Mouse (Mus musculus): ENCODE measurements at regions not wholly inside any gene's neighbourhood (a gene's known extent, or its start where the extent isn't known, plus 50 kb on each side); places are given as distances from the start of the nearest gene placed in this dataset.

DNA sequence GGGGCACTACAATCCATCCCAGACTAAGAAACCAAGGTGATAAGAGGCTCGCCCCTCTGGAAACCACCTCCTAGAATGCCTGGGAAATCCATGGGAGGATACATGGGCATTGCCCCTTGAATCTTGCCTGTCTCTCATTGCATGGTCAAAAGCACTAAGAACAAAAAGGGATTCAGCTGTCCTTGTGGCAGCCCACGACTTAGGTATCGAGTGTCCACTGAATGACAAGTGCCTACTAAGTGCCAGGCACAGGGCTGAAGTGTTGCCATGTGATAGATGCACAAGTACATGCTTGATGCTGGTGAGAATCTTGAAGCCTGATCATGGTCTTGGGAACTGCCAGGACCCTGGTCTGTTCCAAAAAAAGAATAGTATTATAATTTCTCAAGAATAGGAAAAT is 371.9 kb downstream of the Osr1 start:
- no peaks in the 10 kb centered on the region for H3K36me3 ChIP-seq (ENCODE audit: control insufficient read depth, insufficient read depth)
- TF ChIP-seq POLR2A (IDR thresholded peaks at IDR 0.05; ENCODE audit: insufficient read length, low read depth): no peak
- TF ChIP-seq MYOD1 (IDR thresholded peaks at IDR 0.05; ENCODE audit: control insufficient read depth in 1 of 3, insufficient read length in 2 of 3, low read depth in 2 of 3): peak in 2 of 3 experiments; percentile 67 to 85
- TF ChIP-seq SRF (IDR thresholded peaks at IDR 0.05; ENCODE audit: control insufficient read depth, insufficient read length, low read depth): no peak
- TF ChIP-seq MAX (IDR thresholded peaks at IDR 0.05; ENCODE audit: low read depth): no peak
- no peak for TF ChIP-seq TCF3 (IDR thresholded peaks at IDR 0.05; ENCODE audit: insufficient read length, low read depth)
- no peak for TF ChIP-seq USF1 (IDR thresholded peaks at IDR 0.05; ENCODE audit: low read depth)
- TF ChIP-seq MYOG (IDR thresholded peaks at IDR 0.05; ENCODE audit: control insufficient read depth in 1 of 3, insufficient read depth in 1 of 3, insufficient read length in 2 of 3, low read depth in 2 of 3): peak; percentile 44 to 91 (median 62)
- no peak for TF ChIP-seq CEBPB (IDR thresholded peaks at IDR 0.05; ENCODE audit: insufficient read depth, poor library complexity, severe bottlenecking)
- no peak for TF ChIP-seq REST (IDR thresholded peaks at IDR 0.05; ENCODE audit: insufficient read depth, insufficient read length)
- TF ChIP-seq TCF12 (IDR thresholded peaks at IDR 0.05; ENCODE audit: insufficient read depth, poor library complexity, severe bottlenecking): no peak
- no peak for TF ChIP-seq E2F4 (IDR thresholded peaks at IDR 0.05; ENCODE audit: insufficient read depth)
- no peak for TF ChIP-seq POLR2AphosphoS2 (IDR thresholded peaks at IDR 0.05; ENCODE audit: insufficient read length, low read depth)
- no peaks in the 10 kb centered on the region for H3K27me3 ChIP-seq (ENCODE audit: control insufficient read depth, insufficient read depth, insufficient read length)
- H3K79me2 ChIP-seq (ENCODE audit: control insufficient read depth, insufficient read depth): no peaks in the 10 kb centered on the region
- no peak overlapping the region for H3K4me2 ChIP-seq (ENCODE audit: low read depth)
- H3K4me3 ChIP-seq: no peak overlapping the region
- H3ac ChIP-seq (ENCODE audit: control insufficient read depth, insufficient read length): no peak overlapping the region

DNA sequence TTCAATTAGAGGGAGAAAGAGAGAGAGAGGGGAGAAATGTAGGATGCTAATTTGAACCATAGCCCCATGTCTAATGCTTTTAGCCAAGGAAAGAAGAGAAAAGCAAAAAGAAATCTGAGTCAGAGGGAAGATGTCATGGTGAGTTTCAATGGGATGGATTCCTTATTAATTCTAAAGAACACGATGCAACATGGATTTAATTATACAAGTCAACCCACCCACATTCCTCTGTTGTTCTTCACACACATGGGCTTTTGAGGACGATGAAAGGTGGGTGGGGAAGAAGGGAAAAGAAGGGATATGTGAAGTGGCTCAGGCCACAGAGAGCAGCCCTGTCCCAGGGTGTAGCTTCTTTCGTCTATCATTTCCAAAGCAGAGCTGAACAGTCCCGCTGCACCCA is 378.9 kb downstream of the Osr1 start:
- Histone ChIP-seq H3K36me3 (ENCODE audit: control insufficient read depth, insufficient read depth) (no peaks in the 10 kb centered on the region), H3K27me3 (ENCODE audit: control insufficient read depth, insufficient read depth, insufficient read length) (no peaks in the 10 kb centered on the region), H3ac (ENCODE audit: control insufficient read depth, insufficient read length) (no peak overlapping the region), H3K4me2 (ENCODE audit: low read depth) (no peak overlapping the region), H3K4me3 (no peak overlapping the region), H3K79me2 (ENCODE audit: control insufficient read depth, insufficient read depth) (no peaks in the 10 kb centered on the region)
- TF ChIP-seq POLR2A (IDR thresholded peaks at IDR 0.05; ENCODE audit: insufficient read length, low read depth) (no peak), CEBPB (IDR thresholded peaks at IDR 0.05; ENCODE audit: insufficient read depth, poor library complexity, severe bottlenecking) (no peak), SRF (IDR thresholded peaks at IDR 0.05; ENCODE audit: control insufficient read depth, insufficient read length, low read depth) (no peak), MYOG (IDR thresholded peaks at IDR 0.05; ENCODE audit: control insufficient read depth in 1 of 3, insufficient read depth in 1 of 3, insufficient read length in 2 of 3, low read depth in 2 of 3) (no peak), E2F4 (IDR thresholded peaks at IDR 0.05; ENCODE audit: insufficient read depth) (no peak), REST (IDR thresholded peaks at IDR 0.05; ENCODE audit: insufficient read depth, insufficient read length) (no peak), MYOD1 (IDR thresholded peaks at IDR 0.05; ENCODE audit: control insufficient read depth in 1 of 3, insufficient read length in 2 of 3, low read depth in 2 of 3) (no peak)

DNA sequence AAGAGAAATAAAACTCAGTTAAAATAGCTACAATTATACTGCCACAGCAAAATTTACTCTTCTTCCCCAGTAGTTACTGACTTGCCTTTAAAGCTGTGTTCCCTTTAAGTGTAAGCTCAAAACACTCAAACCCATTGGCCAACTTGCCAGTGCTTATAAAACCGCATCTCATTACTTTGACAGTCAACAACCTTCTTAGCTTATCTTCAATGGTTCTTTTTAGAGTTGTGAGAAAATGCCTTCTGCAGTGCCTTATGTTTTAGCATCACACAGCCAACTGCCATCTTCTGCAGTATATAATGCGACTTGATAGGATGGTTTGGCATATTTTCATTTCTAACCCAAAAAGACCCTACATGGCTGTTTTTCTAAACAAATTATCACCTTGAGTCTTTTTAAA is 382.5 kb downstream of the Osr1 start:
- Histone ChIP-seq H3K36me3 (ENCODE audit: control insufficient read depth, insufficient read depth) (no peaks in the 10 kb centered on the region), H3K4me3 (no peak overlapping the region), H3K4me2 (ENCODE audit: low read depth) (no peak overlapping the region), H3K27me3 (ENCODE audit: control insufficient read depth, insufficient read depth, insufficient read length) (no peaks in the 10 kb centered on the region), H3K79me2 (ENCODE audit: control insufficient read depth, insufficient read depth) (no peaks in the 10 kb centered on the region), H3ac (ENCODE audit: control insufficient read depth, insufficient read length) (no peak overlapping the region)
- TF ChIP-seq TCF3 (IDR thresholded peaks at IDR 0.05; ENCODE audit: insufficient read length, low read depth) (no peak), MYOG (IDR thresholded peaks at IDR 0.05; ENCODE audit: control insufficient read depth in 1 of 3, insufficient read depth in 1 of 3, insufficient read length in 2 of 3, low read depth in 2 of 3) (no peak), CEBPB (IDR thresholded peaks at IDR 0.05; ENCODE audit: insufficient read depth, poor library complexity, severe bottlenecking) (no peak), POLR2A (IDR thresholded peaks at IDR 0.05; ENCODE audit: insufficient read length, low read depth) (no peak), POLR2AphosphoS2 (IDR thresholded peaks at IDR 0.05; ENCODE audit: insufficient read length, low read depth) (no peak), USF1 (IDR thresholded peaks at IDR 0.05; ENCODE audit: low read depth) (no peak), MAX (IDR thresholded peaks at IDR 0.05; ENCODE audit: low read depth) (no peak), E2F4 (IDR thresholded peaks at IDR 0.05; ENCODE audit: insufficient read depth) (no peak), REST (IDR thresholded peaks at IDR 0.05; ENCODE audit: insufficient read depth, insufficient read length) (no peak), MYOD1 (IDR thresholded peaks at IDR 0.05; ENCODE audit: control insufficient read depth in 1 of 3, insufficient read length in 2 of 3, low read depth in 2 of 3) (no peak), SRF (IDR thresholded peaks at IDR 0.05; ENCODE audit: control insufficient read depth, insufficient read length, low read depth) (no peak), TCF12 (IDR thresholded peaks at IDR 0.05; ENCODE audit: insufficient read depth, poor library complexity, severe bottlenecking) (no peak)

DNA sequence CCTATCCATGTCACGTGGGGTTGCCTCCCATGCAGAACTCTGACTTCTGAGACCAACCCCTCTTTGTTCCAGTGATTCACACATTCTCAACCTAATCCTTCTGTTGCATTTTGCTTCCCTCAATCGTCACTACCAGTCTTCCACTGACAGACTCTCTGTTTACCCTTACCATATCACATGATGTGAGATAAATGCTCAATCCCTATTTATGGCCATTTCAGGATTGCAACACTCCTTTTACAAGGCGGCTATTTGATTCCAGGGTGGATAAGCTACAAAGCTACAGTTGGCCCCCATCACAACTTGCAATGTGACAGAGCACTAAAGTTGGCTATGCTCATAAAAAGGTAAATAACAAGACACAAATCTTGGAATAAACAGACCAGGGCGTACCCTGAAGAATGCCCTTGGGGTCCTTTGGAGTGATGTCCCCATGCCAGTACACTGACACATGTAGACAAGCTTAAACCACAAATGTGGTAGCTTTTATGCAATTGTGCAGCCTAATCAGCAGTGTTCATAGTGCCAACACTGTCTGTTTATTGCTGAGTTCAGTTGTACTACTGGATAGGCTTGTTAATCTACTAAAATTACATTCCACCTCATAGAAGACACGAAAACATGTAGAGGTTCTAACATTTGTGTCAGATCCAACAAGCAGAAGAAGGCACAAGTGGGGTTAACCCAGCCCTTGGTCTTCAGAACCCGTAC is 384.4 kb downstream of the Osr1 start:
- H3K36me3 ChIP-seq (ENCODE audit: control insufficient read depth, insufficient read depth): no peaks in the 10 kb centered on the region
- TF ChIP-seq CEBPB (IDR thresholded peaks at IDR 0.05; ENCODE audit: insufficient read depth, poor library complexity, severe bottlenecking) (0 out of 2 replicates have a peak, but pooled peaks have one; percentile 42), MYOG (IDR thresholded peaks at IDR 0.05; ENCODE audit: control insufficient read depth in 1 of 3, insufficient read depth in 1 of 3, insufficient read length in 2 of 3, low read depth in 2 of 3) (no peak)
- H3K4me3 ChIP-seq: no peak overlapping the region
- H3K27me3 ChIP-seq (ENCODE audit: control insufficient read depth, insufficient read depth, insufficient read length): no peaks in the 10 kb centered on the region
- no peak overlapping the region for H3K4me2 ChIP-seq (ENCODE audit: low read depth)
- H3K79me2 ChIP-seq (ENCODE audit: control insufficient read depth, insufficient read depth): no peaks in the 10 kb centered on the region
- no peak overlapping the region for H3ac ChIP-seq (ENCODE audit: control insufficient read depth, insufficient read length)

DNA sequence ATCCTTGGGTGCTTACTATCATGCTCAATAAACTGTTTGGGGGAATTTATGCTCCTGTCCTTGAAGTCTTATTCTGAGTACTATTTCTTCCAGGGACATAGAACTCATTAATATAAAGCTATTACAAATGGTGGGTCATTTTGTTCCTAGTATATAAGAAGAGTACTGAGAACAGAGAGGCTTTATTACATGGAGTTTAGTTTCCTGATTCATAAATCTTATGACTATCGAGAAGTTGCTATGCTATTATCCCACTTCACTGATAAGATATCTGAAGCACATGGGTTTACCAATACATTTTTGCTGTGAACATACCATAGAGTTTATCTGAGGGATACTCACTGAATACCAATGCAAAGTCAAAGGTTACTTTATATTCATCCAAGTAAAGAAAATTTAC is 399.5 kb downstream of the Osr1 start:
- TF ChIP-seq CEBPB (IDR thresholded peaks at IDR 0.05; ENCODE audit: insufficient read depth, poor library complexity, severe bottlenecking) (no peak), MAX (IDR thresholded peaks at IDR 0.05; ENCODE audit: low read depth) (no peak), TCF3 (IDR thresholded peaks at IDR 0.05; ENCODE audit: insufficient read length, low read depth) (no peak), E2F4 (IDR thresholded peaks at IDR 0.05; ENCODE audit: insufficient read depth) (no peak), MYOD1 (IDR thresholded peaks at IDR 0.05; ENCODE audit: control insufficient read depth in 1 of 3, insufficient read length in 2 of 3, low read depth in 2 of 3) (no peak), POLR2AphosphoS2 (IDR thresholded peaks at IDR 0.05; ENCODE audit: insufficient read length, low read depth) (no peak), SRF (IDR thresholded peaks at IDR 0.05; ENCODE audit: control insufficient read depth, insufficient read length, low read depth) (no peak), TCF12 (IDR thresholded peaks at IDR 0.05; ENCODE audit: insufficient read depth, poor library complexity, severe bottlenecking) (no peak), POLR2A (IDR thresholded peaks at IDR 0.05; ENCODE audit: insufficient read length, low read depth) (no peak), MYOG (IDR thresholded peaks at IDR 0.05; ENCODE audit: control insufficient read depth in 1 of 3, insufficient read depth in 1 of 3, insufficient read length in 2 of 3, low read depth in 2 of 3) (no peak), USF1 (IDR thresholded peaks at IDR 0.05; ENCODE audit: low read depth) (no peak), REST (IDR thresholded peaks at IDR 0.05; ENCODE audit: insufficient read depth, insufficient read length) (no peak)

More for the DNA sequence above, 399.5 kb downstream of the Osr1 start:
- Histone ChIP-seq H3ac (ENCODE audit: control insufficient read depth, insufficient read length) (no peak overlapping the region), H3K4me3 (no peak overlapping the region), H3K27me3 (ENCODE audit: control insufficient read depth, insufficient read depth, insufficient read length) (no peaks in the 10 kb centered on the region), H3K36me3 (ENCODE audit: control insufficient read depth, insufficient read depth) (no peaks in the 10 kb centered on the region), H3K79me2 (ENCODE audit: control insufficient read depth, insufficient read depth) (no peaks in the 10 kb centered on the region), H3K4me2 (ENCODE audit: low read depth) (no peak overlapping the region)

Data from myocyte (in vitro differentiated cells).